Mouse (Mus musculus) midbrain, embryonic 16.5 days (tissue): ENCODE measurements around the gene Tcf3. TPM values are rescaled to one million over a fixed set of nuclear protein-coding genes. Genes with fewer than 3 reads are reported as not detected.

Source experiments
- ATAC-seq: fragments of 200-750 bp; cut with Nextera tagmentation; 2 replicates; pipeline ENCODE4 v1.8.0; 2017; ENCODE audit warnings: moderate TSS enrichment
- H3K27ac ChIP-seq: fragments of 300-500 bp; sonication (generic); 2 replicates; pipeline ENCODE4 v1.5.1; 2014; ENCODE audit warnings: mild to moderate bottlenecking, low read length, mixed read lengths
- H3K27me3 ChIP-seq: fragments of 300-500 bp; sonication (generic); 2 replicates; pipeline ENCODE4 v1.6.1; 2014; ENCODE audit warnings: low read depth, low read length, mixed read lengths; ENCODE audit not compliant: control insufficient read depth, insufficient read depth
- H3K36me3 ChIP-seq: fragments of 300-500 bp; sonication (generic); 2 replicates; pipeline ENCODE4 v1.6.1; 2014; ENCODE audit warnings: mild to moderate bottlenecking, low read length, moderate library complexity, mixed read lengths; ENCODE audit not compliant: control insufficient read depth, insufficient read depth
- H3K4me1 ChIP-seq: fragments of 300-500 bp; sonication (generic); 2 replicates; pipeline ENCODE4 v1.6.1; 2014; ENCODE audit warnings: mild to moderate bottlenecking, low read length, mixed read lengths; ENCODE audit not compliant: control insufficient read depth, insufficient read depth
- H3K4me2 ChIP-seq: fragments of 300-500 bp; sonication (generic); 2 replicates; pipeline ENCODE4 v1.6.1; 2014; ENCODE audit warnings: mild to moderate bottlenecking, low read length, mixed read lengths
- H3K4me3 ChIP-seq: fragments of 300-500 bp; sonication (generic); 2 replicates; pipeline ENCODE4 v1.5.1; 2014; ENCODE audit warnings: low read depth, mild to moderate bottlenecking, low read length, moderate library complexity, mixed read lengths
- H3K9ac ChIP-seq: fragments of 300-500 bp; sonication (generic); 2 replicates; pipeline ENCODE4 v1.6.1; 2014; ENCODE audit warnings: low read depth, low read length, mixed read lengths
- H3K9me3 ChIP-seq: fragments of 300-500 bp; sonication (generic); replicated peaks from 2 replicates; pipeline ENCODE4 v1.6.1; 2014; ENCODE audit warnings: mild to moderate bottlenecking, low read length, mixed read lengths; ENCODE audit not compliant: control insufficient read depth, poor library complexity, severe bottlenecking
- WGBS: fragments of 180-500 bp; shearing (Covaris S2); extraction: QIAGEN DNeasy Blood & Tissue Kit; methylation state at CpG from one replicate; pipeline ENCODE4 v1.1.7; 2014; 5-methylcytosine and 5-hydroxymethylcytosine counted together
- polyA plus RNA-seq: library from polyadenylated mRNA; unstranded; fragments of >200 nt; fragmentation: Nextera tagmentation; extraction: Ambion mirVana; gene quantifications from 2 replicates; pipeline ENCODE4 v1.2.1, GENCODE M21; 2015

Gene Tcf3
- polyA plus RNA-seq, 1 experiment from 2014 or later = 30.2 TPM

- Histone ChIP-seq H3K4me3 (peak overlapping the region; percentile 90), H3K27ac (peak overlapping the region; percentile 93), H3K36me3 (peaks cover 10% of the 10 kb centered on the region; the same call in 1 of the 2 replicates), H3K4me1 (peaks cover 23% of the 10 kb centered on the region), H3K9ac (peak overlapping the region; percentile 95), H3K9me3 (no peaks in the 10 kb centered on the region), H3K4me2 (peak overlapping the region; percentile 72), H3K27me3 (no peaks in the 10 kb centered on the region)
- ATAC-seq = 0 out of 2 replicates have a peak, but pooled peaks have one; percentile 22
- WGBS = under 1% methylated on average over 54 of the region's 60 CpGs
Measured at GRCm38 (mm10) chr10:80432936-80433512, 423 bp downstream of the Tcf3 start.

- 2% methylated on average over 4 of the region's 4 CpGs for WGBS
- Histone ChIP-seq H3K4me1 (peaks cover 23% of the 10 kb centered on the region), H3K4me3 (peak overlapping the region; percentile 90), H3K9me3 (no peaks in the 10 kb centered on the region), H3K36me3 (peaks cover 14% of the 10 kb centered on the region), H3K4me2 (peak overlapping the region; percentile 72), H3K27me3 (no peaks in the 10 kb centered on the region), H3K9ac (peak overlapping the region; percentile 95), H3K27ac (peak overlapping the region; percentile 10)
- no peak for ATAC-seq
Measured at GRCm38 (mm10) chr10:80432387-80432785, 1.1 kb downstream of the Tcf3 start.

GRCm38 (mm10) chr10:80431570-80432386 lies 1.7 kb downstream of the Tcf3 start:
- WGBS = 19% methylated on average over 15 of the region's 16 CpGs
- peak overlapping the region; percentile 90 for H3K4me3 ChIP-seq

GRCm38 (mm10) chr10:80430375-80430980 lies 3.0 kb downstream of the Tcf3 start:
- Histone ChIP-seq H3K4me2 (no peak overlapping the region), H3K27ac (no peak overlapping the region), H3K9ac (no peak overlapping the region)

More at GRCm38 (mm10) chr10:80431570-80432386, 1.7 kb downstream of the Tcf3 start:
- peak overlapping the region; percentile 95 for H3K9ac ChIP-seq
- no peaks in the 10 kb centered on the region for H3K9me3 ChIP-seq
- H3K27ac ChIP-seq = peak overlapping the region; percentile 13; the same call in 1 of the 2 replicates
- H3K36me3 ChIP-seq = peaks cover 20% of the 10 kb centered on the region
- no peaks in the 10 kb centered on the region for H3K27me3 ChIP-seq
- no peak for ATAC-seq
- H3K4me2 ChIP-seq = peak overlapping the region; percentile 72
- peaks cover 23% of the 10 kb centered on the region for H3K4me1 ChIP-seq

GRCm38 (mm10) chr10:80429800-80430199 lies 3.6 kb downstream of the Tcf3 start:
- no peak overlapping the region for H3K27ac ChIP-seq
- H3K4me1 ChIP-seq = peaks cover 23% of the 10 kb centered on the region
- no peaks in the 10 kb centered on the region for H3K9me3 ChIP-seq
- 87% methylated on average over 8 of the region's 8 CpGs for WGBS
- peaks cover 39% of the 10 kb centered on the region for H3K36me3 ChIP-seq
- no peak for ATAC-seq
- H3K27me3 ChIP-seq = no peaks in the 10 kb centered on the region
- no peak overlapping the region for H3K4me2 ChIP-seq
- no peak overlapping the region for H3K9ac ChIP-seq
- H3K4me3 ChIP-seq = no peak overlapping the region

More at GRCm38 (mm10) chr10:80430375-80430980, 3.0 kb downstream of the Tcf3 start:
- peaks cover 23% of the 10 kb centered on the region for H3K4me1 ChIP-seq
- H3K36me3 ChIP-seq = peaks cover 32% of the 10 kb centered on the region
- 76% methylated on average over 7 of the region's 8 CpGs for WGBS
- H3K9me3 ChIP-seq = no peaks in the 10 kb centered on the region
- H3K4me3 ChIP-seq = no peak overlapping the region
- H3K27me3 ChIP-seq = no peaks in the 10 kb centered on the region
- ATAC-seq = no peak

GRCm38 (mm10) chr10:80425041-80425440 lies 8.4 kb downstream of the Tcf3 start:
- no peaks in the 10 kb centered on the region for H3K9me3 ChIP-seq
- no peak overlapping the region for H3K4me2 ChIP-seq
- no peaks in the 10 kb centered on the region for H3K27me3 ChIP-seq
- WGBS = 93% methylated on average over 3 of the region's 3 CpGs
- H3K4me3 ChIP-seq = no peak overlapping the region
- ATAC-seq = no peak
- H3K9ac ChIP-seq = no peak overlapping the region
- H3K36me3 ChIP-seq = peaks cover 47% of the 10 kb centered on the region
- H3K27ac ChIP-seq = no peak overlapping the region
- H3K4me1 ChIP-seq = peaks cover 2% of the 10 kb centered on the region; the same call in 1 of the 2 replicates

- H3K9me3 ChIP-seq = no peaks in the 10 kb centered on the region
- 0 out of 2 replicates have a peak, but pooled peaks cover 2% of the 10 kb centered on the region for H3K4me1 ChIP-seq
- H3K4me3 ChIP-seq = no peak overlapping the region
- no peak for ATAC-seq
- peak overlapping the region; percentile 23; the same call in 1 of the 2 replicates for H3K27ac ChIP-seq
- no peak overlapping the region for H3K4me2 ChIP-seq
- WGBS = 45% methylated on average over 4 of the region's 4 CpGs
- no peak overlapping the region for H3K9ac ChIP-seq
- peaks cover 41% of the 10 kb centered on the region for H3K36me3 ChIP-seq
- H3K27me3 ChIP-seq = no peaks in the 10 kb centered on the region
Measured at GRCm38 (mm10) chr10:80423562-80423961, 9.9 kb downstream of the Tcf3 start.

GRCm38 (mm10) chr10:80421651-80422472 lies 11.6 kb downstream of the Tcf3 start:
- 0 out of 2 replicates have a peak overlapping the region, but pooled peaks have one; percentile 27 for H3K9ac ChIP-seq
- H3K9me3 ChIP-seq = no peaks in the 10 kb centered on the region
- 74% methylated on average over 9 of the region's 9 CpGs for WGBS
- H3K36me3 ChIP-seq = peaks cover 42% of the 10 kb centered on the region
- no peak for ATAC-seq
- no peaks in the 10 kb centered on the region for H3K27me3 ChIP-seq
- H3K4me3 ChIP-seq = no peak overlapping the region
- peak overlapping the region; percentile 72 for H3K27ac ChIP-seq
- peaks cover 5% of the 10 kb centered on the region; the same call in 1 of the 2 replicates for H3K4me1 ChIP-seq
- no peak overlapping the region for H3K4me2 ChIP-seq
